Mouse (Mus musculus) cerebellum, postnatal 36 days (tissue): ENCODE measurements around the gene Olfr55.
"Not testable (repeated sequence)": the region's sequence is repeated elsewhere in the genome, so short reads cannot be mapped to it uniquely, and the experiment has no call there.

Experiments used
- DNase-seq, 2 experiments: peaks; one replicate each; pipeline ENCODE4 v3.0.0; 2021 to 2022; ENCODE audit warnings: mixed read lengths in 2 of 2

Olfr55 gene

DNA sequence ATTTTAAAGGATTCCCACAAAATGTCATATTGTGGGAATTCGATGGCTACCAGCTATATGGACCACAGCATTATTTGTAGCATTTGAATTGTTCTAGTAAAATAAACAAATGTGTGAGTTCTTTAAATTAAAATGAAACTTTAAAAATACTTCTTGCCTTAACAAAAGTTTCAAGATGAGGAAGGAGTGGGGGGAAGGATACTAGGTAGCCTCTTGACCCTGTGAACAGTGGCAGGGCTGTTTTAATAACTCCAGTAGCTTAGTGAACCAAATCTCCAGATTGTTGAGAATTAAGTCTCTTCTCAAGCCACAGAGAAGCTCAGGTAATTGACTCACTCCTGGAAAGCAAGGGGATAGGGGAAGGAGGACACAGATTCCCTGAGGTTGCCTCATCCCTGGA lies at the start of gene Olfr55:
Olfr55 (plus strand) TSS at position 301 of the 400 bp plus-strand sequence.
- DNase-seq, result not testable (repeated sequence)

DNA sequence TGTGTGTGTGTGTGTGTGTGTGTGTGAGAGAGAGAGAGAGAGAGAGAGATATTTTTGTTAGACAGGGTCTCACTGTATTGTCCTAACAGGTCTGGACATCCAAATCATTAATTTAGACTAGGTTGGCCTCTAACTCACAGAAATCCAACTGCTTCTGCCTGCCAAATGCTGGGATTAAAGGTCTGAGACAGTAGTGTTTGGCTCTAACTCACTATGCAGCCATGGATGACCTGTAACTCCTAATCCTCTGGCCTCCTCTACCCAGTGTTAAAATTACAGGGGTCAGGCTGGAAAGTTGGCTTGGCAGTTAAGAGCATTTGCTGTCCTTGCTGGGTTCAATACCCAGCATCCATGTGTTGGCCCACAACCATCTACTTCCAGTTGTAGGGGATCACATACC lies 43.7 kb upstream of the Olfr55 start:
- no peak for DNase-seq

DNA sequence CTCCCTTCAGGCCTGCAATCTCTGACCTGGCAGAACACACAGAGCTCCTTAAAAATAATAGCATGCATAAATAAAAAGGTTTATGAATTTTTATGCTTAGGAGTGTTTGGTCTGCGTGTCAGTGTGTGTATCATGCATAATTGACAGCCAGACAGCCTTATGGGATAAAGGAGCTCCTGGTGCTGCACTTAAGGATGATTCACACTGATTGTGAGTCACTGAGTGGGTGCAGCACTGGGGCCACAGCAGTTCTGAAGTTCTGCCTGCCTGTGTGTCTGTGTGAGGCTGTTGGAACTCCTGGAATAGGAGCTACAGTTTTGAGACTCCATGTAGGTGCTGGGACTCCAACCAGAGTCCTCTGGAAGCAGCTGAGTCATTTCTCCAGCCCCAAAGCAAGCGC lies 42.0 kb upstream of the Olfr55 start:
- DNase-seq, result no peak

- no peak for DNase-seq
These were observed 28.9 kb upstream of the Olfr55 start, which contains the start of gene Morc2b for GRCm38 (mm10) chr17:33139261-33139820. Gene Morc2b (minus strand): TSS chr17:33139683.

GRCm38 (mm10) chr17:33191002-33191401 lies 22.8 kb downstream of the Olfr55 start, which contains the start of gene Olfr239:
Gene Olfr239 (plus strand): TSS chr17:33191302.
- not testable (repeated sequence) for DNase-seq

- DNase-seq, result no peak
These were observed 53.3 kb downstream of the Olfr55 start, which contains the start of gene Olfr1564 for GRCm38 (mm10) chr17:33221590-33221989. Gene Olfr1564 (minus strand): TSS chr17:33221690.
